Mouse (Mus musculus) liver, adult 2 months (tissue): ENCODE data around the gene Slc16a4.

ENCODE experiments used
- CTCF ChIP-seq: fragments of 200-500 bp; IDR thresholded peaks from 2 replicates; pipeline ENCODE4 v1.5.1; 2011; ENCODE audit warnings: low read depth, low read length, control low read depth
- POLR2A ChIP-seq: fragments of 200-500 bp; IDR thresholded peaks from 2 replicates; pipeline ENCODE4 v1.6.1; 2011; ENCODE audit warnings: low read length, control low read depth; ENCODE audit not compliant: insufficient read depth; ENCODE audit errors: extremely low read depth

DNA sequence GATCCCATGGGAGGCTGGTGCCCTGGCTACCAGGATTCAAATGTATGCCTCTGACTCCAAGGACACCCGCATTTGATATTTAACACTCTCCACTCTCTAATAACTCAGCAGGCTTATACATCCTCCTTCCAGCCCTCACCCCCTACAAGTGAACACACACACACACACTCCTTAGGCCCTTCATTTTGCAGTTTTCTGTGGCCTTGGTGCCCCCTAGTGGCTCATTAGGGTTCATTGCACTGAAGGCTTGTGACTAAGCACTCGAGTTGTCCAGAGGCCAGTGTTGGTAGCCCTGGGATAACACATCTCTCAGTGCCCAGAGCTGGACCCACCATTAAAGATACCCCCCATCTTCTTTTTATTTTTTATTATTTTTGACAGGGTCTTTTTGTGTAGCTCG lies 17.2 kb upstream of the Slc16a4 start:
- TF ChIP-seq CTCF, result peak; percentile 78
- no peak for TF ChIP-seq POLR2A
